Mouse (Mus musculus): ENCODE data around the gene Fam83e. TPM values are rescaled to one million over a fixed set of nuclear protein-coding genes. Genes with fewer than 3 reads are reported as not detected.
A peak's percentile ranks its signal among the peaks of the same experiment; 100 is the strongest.

Fam83e gene
- polyA plus RNA-seq, 1 experiment = 0.31 TPM

- no peaks in the 10 kb centered on the region for H3K27me3 ChIP-seq (ENCODE audit: control insufficient read depth, insufficient read depth, low read length)
- peak in 1 of 2 experiments; percentile 11 for DNase-seq
- WGBS = 89% methylated on average over 7 of the region's 7 CpGs
- TF ChIP-seq POLR2A (IDR thresholded peaks at IDR 0.05; ENCODE audit: borderline replicate concordance, insufficient read depth, low read length) = no peak
- TF ChIP-seq CTCF (IDR thresholded peaks at IDR 0.05; ENCODE audit: borderline replicate concordance, insufficient read depth, low read depth, low read length) = no peak
- peaks cover 6% of the 10 kb centered on the region for H3K4me1 ChIP-seq (ENCODE audit: control insufficient read depth, insufficient read depth, low read length)
- no peak overlapping the region for H3K4me3 ChIP-seq (replicated peaks; ENCODE audit: insufficient read depth, low read depth, low read length)
- no peak overlapping the region for H3K27ac ChIP-seq (ENCODE audit: insufficient read depth, low read length)
Observed at GRCm38 (mm10) chr7:45697894-45698293, 23.1 kb upstream of the Fam83e start.

- WGBS = 1% methylated on average over 35 of the region's 36 CpGs
- peaks cover 10% of the 10 kb centered on the region for H3K4me1 ChIP-seq (ENCODE audit: control insufficient read depth, insufficient read depth, low read length)
- H3K27ac ChIP-seq (ENCODE audit: insufficient read depth, low read length) = peak within 1 kb of the TSS; percentile 83
Observed at GRCm38 (mm10) chr7:45699523-45700141, 21.4 kb upstream of the Fam83e start, which contains the start of gene Car11. Gene Car11, plus strand, starts transcription at chr7:45699843.

GRCm38 (mm10) chr7:45700301-45701015 lies 20.6 kb upstream of the Fam83e start:
- 2% methylated on average over 20 of the region's 20 CpGs for WGBS
- peak overlapping the region; percentile 67 for H3K4me3 ChIP-seq (replicated peaks; ENCODE audit: insufficient read depth, low read depth, low read length)
- peaks cover 10% of the 10 kb centered on the region for H3K4me1 ChIP-seq (ENCODE audit: control insufficient read depth, insufficient read depth, low read length)
- TF ChIP-seq POLR2A (IDR thresholded peaks at IDR 0.05; ENCODE audit: borderline replicate concordance, insufficient read depth, low read length) (peak; percentile 36; the same call in 1 of the 2 replicates), CTCF (IDR thresholded peaks at IDR 0.05; ENCODE audit: borderline replicate concordance, insufficient read depth, low read depth, low read length) (no peak)
- H3K27ac ChIP-seq (ENCODE audit: insufficient read depth, low read length) = peak overlapping the region; percentile 83
- H3K27me3 ChIP-seq (ENCODE audit: control insufficient read depth, insufficient read depth, low read length) = no peaks in the 10 kb centered on the region
- peak; percentile 83 to 87 for DNase-seq

More at GRCm38 (mm10) chr7:45699523-45700141, 21.4 kb upstream of the Fam83e start, which contains the start of gene Car11:
- peak; percentile 57 to 68 for DNase-seq
- Histone ChIP-seq H3K4me3 (replicated peaks; ENCODE audit: insufficient read depth, low read depth, low read length) (peak within 1 kb of the TSS; percentile 67), H3K27me3 (ENCODE audit: control insufficient read depth, insufficient read depth, low read length) (no peaks in the 10 kb centered on the region)
- TF ChIP-seq POLR2A (IDR thresholded peaks at IDR 0.05; ENCODE audit: borderline replicate concordance, insufficient read depth, low read length) (peak; percentile 42; the same call in 1 of the 2 replicates), CTCF (IDR thresholded peaks at IDR 0.05; ENCODE audit: borderline replicate concordance, insufficient read depth, low read depth, low read length) (no peak)

GRCm38 (mm10) chr7:45701072-45701471 lies 19.9 kb upstream of the Fam83e start:
- Histone ChIP-seq H3K4me1 (ENCODE audit: control insufficient read depth, insufficient read depth, low read length) (peaks cover 10% of the 10 kb centered on the region), H3K27me3 (ENCODE audit: control insufficient read depth, insufficient read depth, low read length) (no peaks in the 10 kb centered on the region), H3K4me3 (replicated peaks; ENCODE audit: insufficient read depth, low read depth, low read length) (peak overlapping the region; percentile 57), H3K27ac (ENCODE audit: insufficient read depth, low read length) (peak overlapping the region; percentile 45)
- TF ChIP-seq POLR2A (IDR thresholded peaks at IDR 0.05; ENCODE audit: borderline replicate concordance, insufficient read depth, low read length) (no peak), CTCF (IDR thresholded peaks at IDR 0.05; ENCODE audit: borderline replicate concordance, insufficient read depth, low read depth, low read length) (no peak)
- WGBS = 32% methylated on average over 11 of the region's 11 CpGs
- DNase-seq = peak in 1 of 2 experiments; percentile 63

- no peak for TF ChIP-seq POLR2A (IDR thresholded peaks at IDR 0.05; ENCODE audit: borderline replicate concordance, insufficient read depth, low read length)
- no peak for TF ChIP-seq CTCF (IDR thresholded peaks at IDR 0.05; ENCODE audit: borderline replicate concordance, insufficient read depth, low read depth, low read length)
- H3K27ac ChIP-seq (ENCODE audit: insufficient read depth, low read length) = no peak overlapping the region
- peaks cover 10% of the 10 kb centered on the region for H3K4me1 ChIP-seq (ENCODE audit: control insufficient read depth, insufficient read depth, low read length)
- H3K4me3 ChIP-seq (replicated peaks; ENCODE audit: insufficient read depth, low read depth, low read length) = no peak overlapping the region
- peak; percentile 31 to 37 for DNase-seq
- no peaks in the 10 kb centered on the region for H3K27me3 ChIP-seq (ENCODE audit: control insufficient read depth, insufficient read depth, low read length)
- 79% methylated on average over 11 of the region's 11 CpGs for WGBS
Observed at GRCm38 (mm10) chr7:45701607-45702006, 19.4 kb upstream of the Fam83e start.

GRCm38 (mm10) chr7:45702316-45702715 lies 18.7 kb upstream of the Fam83e start:
- H3K4me1 ChIP-seq (ENCODE audit: control insufficient read depth, insufficient read depth, low read length) = peaks cover 13% of the 10 kb centered on the region
- TF ChIP-seq CTCF (IDR thresholded peaks at IDR 0.05; ENCODE audit: borderline replicate concordance, insufficient read depth, low read depth, low read length) = no peak
- no peak for TF ChIP-seq POLR2A (IDR thresholded peaks at IDR 0.05; ENCODE audit: borderline replicate concordance, insufficient read depth, low read length)
- peak in 1 of 2 experiments; percentile 19 for DNase-seq
- WGBS = 91% methylated on average over 11 of the region's 11 CpGs
- H3K27me3 ChIP-seq (ENCODE audit: control insufficient read depth, insufficient read depth, low read length) = no peaks in the 10 kb centered on the region
- H3K27ac ChIP-seq (ENCODE audit: insufficient read depth, low read length) = no peak overlapping the region
- H3K4me3 ChIP-seq (replicated peaks; ENCODE audit: insufficient read depth, low read depth, low read length) = no peak overlapping the region

GRCm38 (mm10) chr7:45702809-45703520 lies 18.0 kb upstream of the Fam83e start:
- TF ChIP-seq CTCF (IDR thresholded peaks at IDR 0.05; ENCODE audit: borderline replicate concordance, insufficient read depth, low read depth, low read length) (no peak), POLR2A (IDR thresholded peaks at IDR 0.05; ENCODE audit: borderline replicate concordance, insufficient read depth, low read length) (no peak)
- Histone ChIP-seq H3K4me1 (ENCODE audit: control insufficient read depth, insufficient read depth, low read length) (peaks cover 14% of the 10 kb centered on the region), H3K27ac (ENCODE audit: insufficient read depth, low read length) (no peak overlapping the region; the same call in 1 of the 2 replicates), H3K27me3 (ENCODE audit: control insufficient read depth, insufficient read depth, low read length) (no peaks in the 10 kb centered on the region), H3K4me3 (replicated peaks; ENCODE audit: insufficient read depth, low read depth, low read length) (peak overlapping the region; percentile 75)
- peak in 1 of 2 experiments; percentile 21 for DNase-seq
- 85% methylated on average over 17 of the region's 17 CpGs for WGBS
